Mouse (Mus musculus) liver, postnatal 0 days (tissue): ENCODE data around the gene Rin2.

ENCODE experiments used
- CTCF ChIP-seq: sonication (generic); IDR thresholded peaks from 2 replicates; pipeline ENCODE4 v1.5.1; 2016; ENCODE audit warnings: antibody characterized with exemption, low read depth
- EP300 ChIP-seq: IDR thresholded peaks from 2 replicates; pipeline ENCODE4 v1.6.1; 2016; ENCODE audit warnings: antibody characterized with exemption, low read depth, mild to moderate bottlenecking

GRCm38 (mm10) chr2:145770730-145771536, 95.9 kb downstream of the Rin2 start:
- TF ChIP-seq EP300 (no peak), CTCF (no peak)
